Mouse (Mus musculus): ENCODE measurements around the gene Peg10. TPM values are rescaled to one million over a fixed set of nuclear protein-coding genes. Genes with fewer than 3 reads are reported as not detected.

Peg10 gene
- total and polyA plus RNA-seq, 2 experiments from 2014 or later: 3.5 to 72.5 TPM

- ATAC-seq (peak; percentile 76), DNase-seq (peak; percentile 32)
- Histone ChIP-seq H3K4me2 (ENCODE audit: low read depth) (no peak overlapping the region), H3K4me3 (ENCODE audit: low read depth, low read length) (no peak overlapping the region), H3K9me3 (ENCODE audit: low read length) (no peaks in the 10 kb centered on the region), H3K4me1 (ENCODE audit: insufficient read depth) (no peaks in the 10 kb centered on the region), H3K27me3 (ENCODE audit: insufficient read depth, low read length) (no peaks in the 10 kb centered on the region), H3K36me3 (ENCODE audit: insufficient read depth) (no peaks in the 10 kb centered on the region), H3K27ac (ENCODE audit: low read depth, low read length) (no peak overlapping the region), H3K9ac (no peak overlapping the region)
- TF ChIP-seq CTCF (IDR thresholded peaks at IDR 0.05; ENCODE audit: low read depth): peak; percentile 29; the same call in 1 of the 2 replicates
- WGBS: 20% methylated on average over 6 of the region's 6 CpGs
These were observed 25.0 kb upstream of the Peg10 start for GRCm38 (mm10) chr6:4722142-4722541.

GRCm38 (mm10) chr6:4722739-4723138 is 24.4 kb upstream of the Peg10 start:
- ATAC-seq: no peak
- no peak for DNase-seq
- Histone ChIP-seq H3K9ac (no peak overlapping the region), H3K4me3 (ENCODE audit: low read depth, low read length) (no peak overlapping the region), H3K27ac (ENCODE audit: low read depth, low read length) (no peak overlapping the region), H3K4me1 (ENCODE audit: insufficient read depth) (no peaks in the 10 kb centered on the region), H3K36me3 (ENCODE audit: insufficient read depth) (no peaks in the 10 kb centered on the region), H3K27me3 (ENCODE audit: insufficient read depth, low read length) (no peaks in the 10 kb centered on the region), H3K9me3 (ENCODE audit: low read length) (no peaks in the 10 kb centered on the region), H3K4me2 (ENCODE audit: low read depth) (no peak overlapping the region)
- TF ChIP-seq CTCF (IDR thresholded peaks at IDR 0.05; ENCODE audit: low read depth): no peak
- 77% methylated on average over 13 of the region's 13 CpGs for WGBS

- Histone ChIP-seq H3K4me3 (ENCODE audit: low read depth, low read length) (no peak overlapping the region), H3K27me3 (ENCODE audit: insufficient read depth, low read length) (no peaks in the 10 kb centered on the region), H3K4me2 (ENCODE audit: low read depth) (no peak overlapping the region), H3K36me3 (ENCODE audit: insufficient read depth) (no peaks in the 10 kb centered on the region), H3K27ac (ENCODE audit: low read depth, low read length) (no peak overlapping the region; the same call in 1 of the 2 replicates), H3K4me1 (ENCODE audit: insufficient read depth) (no peaks in the 10 kb centered on the region), H3K9ac (no peak overlapping the region), H3K9me3 (ENCODE audit: low read length) (no peaks in the 10 kb centered on the region)
- no peak for ATAC-seq
- no peak for DNase-seq
- TF ChIP-seq CTCF (IDR thresholded peaks at IDR 0.05; ENCODE audit: low read depth): no peak
- WGBS: 63% methylated on average over 15 of the region's 15 CpGs
These were observed 22.9 kb upstream of the Peg10 start for GRCm38 (mm10) chr6:4723998-4724757.

GRCm38 (mm10) chr6:4728305-4728704 is 18.8 kb upstream of the Peg10 start:
- H3K36me3 ChIP-seq (ENCODE audit: insufficient read depth): no peaks in the 10 kb centered on the region
- no peak for TF ChIP-seq CTCF (IDR thresholded peaks at IDR 0.05; ENCODE audit: low read depth)
- 92% methylated on average over 2 of the region's 2 CpGs for WGBS
- H3K4me3 ChIP-seq (ENCODE audit: low read depth, low read length): no peak overlapping the region
- no peak overlapping the region for H3K27ac ChIP-seq (ENCODE audit: low read depth, low read length)
- H3K4me1 ChIP-seq (ENCODE audit: insufficient read depth): no peaks in the 10 kb centered on the region
- no peaks in the 10 kb centered on the region for H3K27me3 ChIP-seq (ENCODE audit: insufficient read depth, low read length)
- DNase-seq: no peak
- no peaks in the 10 kb centered on the region for H3K9me3 ChIP-seq (ENCODE audit: low read length)
- no peak for ATAC-seq
- H3K9ac ChIP-seq: no peak overlapping the region
- H3K4me2 ChIP-seq (ENCODE audit: low read depth): no peak overlapping the region

- no peaks in the 10 kb centered on the region for H3K4me1 ChIP-seq (ENCODE audit: insufficient read depth)
- 84% methylated on average over 8 of the region's 8 CpGs for WGBS
- H3K27ac ChIP-seq (ENCODE audit: low read depth, low read length): no peak overlapping the region
- DNase-seq (no peak), ATAC-seq (no peak)
- H3K9me3 ChIP-seq (ENCODE audit: low read length): no peaks in the 10 kb centered on the region
- H3K27me3 ChIP-seq (ENCODE audit: insufficient read depth, low read length): no peaks in the 10 kb centered on the region
- no peaks in the 10 kb centered on the region for H3K36me3 ChIP-seq (ENCODE audit: insufficient read depth)
- no peak overlapping the region for H3K4me2 ChIP-seq (ENCODE audit: low read depth)
- TF ChIP-seq CTCF (IDR thresholded peaks at IDR 0.05; ENCODE audit: low read depth): no peak
- H3K4me3 ChIP-seq (ENCODE audit: low read depth, low read length): no peak overlapping the region
- H3K9ac ChIP-seq: no peak overlapping the region
These were observed 15.4 kb upstream of the Peg10 start for GRCm38 (mm10) chr6:4731675-4732074.

GRCm38 (mm10) chr6:4733208-4733607 is 13.9 kb upstream of the Peg10 start:
- Histone ChIP-seq H3K4me1 (ENCODE audit: insufficient read depth) (peaks cover 4% of the 10 kb centered on the region), H3K36me3 (ENCODE audit: insufficient read depth) (no peaks in the 10 kb centered on the region), H3K9me3 (ENCODE audit: low read length) (no peaks in the 10 kb centered on the region), H3K4me2 (ENCODE audit: low read depth) (no peak overlapping the region), H3K4me3 (ENCODE audit: low read depth, low read length) (no peak overlapping the region), H3K9ac (no peak overlapping the region), H3K27me3 (ENCODE audit: insufficient read depth, low read length) (no peaks in the 10 kb centered on the region), H3K27ac (ENCODE audit: low read depth, low read length) (no peak overlapping the region)
- TF ChIP-seq CTCF (IDR thresholded peaks at IDR 0.05; ENCODE audit: low read depth): no peak
- ATAC-seq (no peak), DNase-seq (no peak)
- WGBS: 90% methylated on average over 8 of the region's 8 CpGs

GRCm38 (mm10) chr6:4736372-4736771 is 10.7 kb upstream of the Peg10 start:
- Histone ChIP-seq H3K4me1 (ENCODE audit: insufficient read depth) (peaks cover 6% of the 10 kb centered on the region), H3K36me3 (ENCODE audit: insufficient read depth) (no peaks in the 10 kb centered on the region), H3K4me3 (ENCODE audit: low read depth, low read length) (no peak overlapping the region), H3K27ac (ENCODE audit: low read depth, low read length) (no peak overlapping the region), H3K4me2 (ENCODE audit: low read depth) (no peak overlapping the region), H3K27me3 (ENCODE audit: insufficient read depth, low read length) (no peaks in the 10 kb centered on the region), H3K9me3 (ENCODE audit: low read length) (no peaks in the 10 kb centered on the region), H3K9ac (no peak overlapping the region)
- ATAC-seq (no peak), DNase-seq (no peak)
- 81% methylated on average over 9 of the region's 9 CpGs for WGBS
- no peak for TF ChIP-seq CTCF (IDR thresholded peaks at IDR 0.05; ENCODE audit: low read depth)

Measured in forebrain, postnatal 0 days (tissue).